Mouse (Mus musculus): ENCODE measurements at regions not wholly inside any gene's neighbourhood (a gene's known extent, or its start where the extent isn't known, plus 50 kb on each side); places are given as distances from the start of the nearest gene placed in this dataset.
A peak's percentile ranks its signal among the peaks of the same experiment; 100 is the strongest.

DNA sequence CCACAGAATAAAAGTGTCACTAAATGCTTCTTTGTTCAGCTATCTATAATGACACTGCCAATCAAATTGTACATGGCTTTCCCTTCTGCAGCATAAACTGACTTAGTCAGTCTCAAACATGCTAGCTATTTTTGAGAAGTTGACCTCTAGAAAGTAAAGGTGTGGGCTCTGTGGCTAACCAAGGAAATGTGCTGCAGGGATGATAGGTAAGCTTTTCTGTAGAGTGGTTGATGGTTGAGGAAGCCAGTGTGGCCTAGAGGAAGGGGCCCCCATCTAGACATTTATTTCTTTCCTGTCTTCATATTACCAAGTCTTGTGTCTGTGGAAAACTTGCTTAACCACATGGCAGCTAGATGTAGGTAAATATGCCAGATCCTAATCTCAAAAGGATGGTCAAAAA, 483.4 kb downstream of the Car8 start:
- TF ChIP-seq CTCF (IDR thresholded peaks at IDR 0.05; ENCODE audit: borderline replicate concordance, extremely low read depth, insufficient read depth, insufficient read length), result no peak
- TF ChIP-seq POLR2A (IDR thresholded peaks at IDR 0.05; ENCODE audit: borderline replicate concordance, extremely low read depth, insufficient read depth, insufficient read length, poor library complexity, severe bottlenecking), result no peak
- DNase-seq (ENCODE audit: low read depth), result no peak

DNA sequence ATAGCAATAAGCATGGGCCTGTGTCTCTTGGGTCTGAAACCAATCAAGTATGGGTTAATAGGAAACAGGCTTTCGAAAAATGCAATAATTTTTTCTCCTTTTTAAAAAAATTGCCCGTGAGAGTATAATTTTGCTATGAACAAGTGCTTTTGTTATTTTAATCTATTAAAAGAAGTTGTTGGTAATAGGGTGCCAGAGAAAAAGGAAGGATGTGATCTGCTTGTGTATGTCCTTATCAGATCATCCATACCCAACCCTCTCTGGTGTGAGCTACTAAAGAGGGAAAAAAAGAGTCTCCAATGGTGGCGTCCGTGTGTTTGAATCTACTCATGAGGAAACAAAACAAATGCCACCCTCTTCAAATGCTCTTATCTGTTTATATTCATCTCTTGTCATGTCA, 484.9 kb downstream of the Car8 start:
- no peak for TF ChIP-seq POLR2A (IDR thresholded peaks at IDR 0.05; ENCODE audit: borderline replicate concordance, extremely low read depth, insufficient read depth, insufficient read length, poor library complexity, severe bottlenecking)
- DNase-seq (ENCODE audit: low read depth), result no peak

DNA sequence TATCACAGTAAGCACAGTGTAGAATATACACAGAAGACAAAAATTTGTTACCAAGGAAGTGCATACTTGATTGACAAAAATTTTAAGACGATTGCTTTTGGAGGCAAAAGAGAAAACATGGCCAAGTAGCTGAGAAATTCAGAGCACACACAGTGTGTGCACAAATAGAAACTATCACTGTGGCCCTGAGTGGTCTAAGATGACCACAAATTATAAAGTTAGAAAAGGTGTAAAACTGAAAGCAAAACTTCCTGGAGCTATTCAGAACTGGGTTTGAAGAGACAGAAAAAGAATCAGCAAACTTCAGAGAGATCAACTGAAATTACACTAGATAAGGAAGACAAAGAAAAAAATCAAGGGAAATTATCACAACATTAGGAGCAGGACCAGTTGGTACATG, 487.6 kb downstream of the Car8 start:
- TF ChIP-seq POLR2A (IDR thresholded peaks at IDR 0.05; ENCODE audit: borderline replicate concordance, extremely low read depth, insufficient read depth, insufficient read length, poor library complexity, severe bottlenecking) (no peak), CTCF (IDR thresholded peaks at IDR 0.05; ENCODE audit: borderline replicate concordance, extremely low read depth, insufficient read depth, insufficient read length) (no peak)
- no peak for DNase-seq (ENCODE audit: low read depth)

DNA sequence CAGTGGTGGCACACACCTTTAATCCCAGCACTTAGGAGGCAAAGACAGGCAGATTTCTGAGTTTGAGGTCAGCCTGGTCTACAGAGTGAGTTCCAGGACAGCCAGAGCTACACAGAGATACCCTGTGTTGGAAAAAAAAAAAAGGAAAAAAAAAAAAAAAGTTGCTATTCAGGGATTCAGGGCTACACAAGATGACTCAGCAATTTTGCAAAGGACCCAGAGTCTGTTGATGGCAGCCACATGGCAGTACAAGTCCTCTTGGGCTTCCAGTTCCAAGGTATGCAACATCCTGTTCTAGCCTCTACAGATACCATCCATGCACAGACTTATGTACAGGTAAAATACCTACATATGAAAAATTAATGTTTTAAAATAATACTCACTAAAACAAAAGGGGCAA, 515.9 kb downstream of the Car8 start:
- DNase-seq (ENCODE audit: low read depth), result no peak
- TF ChIP-seq POLR2A (IDR thresholded peaks at IDR 0.05; ENCODE audit: borderline replicate concordance, extremely low read depth, insufficient read depth, insufficient read length, poor library complexity, severe bottlenecking) (no peak), CTCF (IDR thresholded peaks at IDR 0.05; ENCODE audit: borderline replicate concordance, extremely low read depth, insufficient read depth, insufficient read length) (no peak)

DNA sequence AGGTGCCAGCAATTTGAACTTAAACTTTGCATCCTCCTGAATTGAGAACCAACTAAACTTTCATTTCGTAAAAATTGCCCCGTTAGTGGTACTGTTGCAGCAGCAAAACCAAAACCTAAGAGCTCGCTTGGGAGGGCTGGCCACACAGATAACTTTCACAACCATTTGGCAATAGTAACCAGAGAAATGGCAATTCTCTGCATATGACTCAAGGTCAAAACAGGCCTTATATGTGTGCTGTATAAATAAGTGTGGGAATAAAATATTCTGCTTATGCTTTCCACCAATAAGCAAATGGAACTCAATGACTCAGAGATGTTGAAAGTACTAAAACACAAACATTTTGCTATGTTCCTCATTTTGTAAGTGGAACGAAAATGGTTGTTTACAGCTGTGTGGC, 550.3 kb downstream of the Car8 start:
- no peak for DNase-seq (ENCODE audit: low read depth)
- TF ChIP-seq CTCF (IDR thresholded peaks at IDR 0.05; ENCODE audit: borderline replicate concordance, extremely low read depth, insufficient read depth, insufficient read length) (no peak), POLR2A (IDR thresholded peaks at IDR 0.05; ENCODE audit: borderline replicate concordance, extremely low read depth, insufficient read depth, insufficient read length, poor library complexity, severe bottlenecking) (no peak)

DNA sequence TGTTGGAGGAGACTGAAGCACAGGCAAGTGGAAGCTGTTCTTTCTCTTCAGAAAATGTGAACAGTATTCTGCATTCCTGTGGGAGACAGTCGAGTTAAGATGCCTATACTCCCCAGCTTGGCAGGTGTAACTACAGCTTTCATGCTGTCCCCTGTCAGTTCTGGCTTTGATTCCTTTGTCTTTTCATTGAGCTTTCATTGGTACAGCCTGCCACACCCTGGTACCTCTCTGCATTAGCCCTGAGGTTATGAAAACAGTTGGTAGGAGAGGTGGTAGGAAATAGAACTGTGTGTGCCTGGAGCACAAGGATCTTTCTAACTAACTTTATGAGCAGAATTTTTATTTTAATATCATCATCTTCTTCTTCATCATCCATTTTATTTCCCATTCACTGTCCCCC, 551.6 kb downstream of the Car8 start:
- no peak for DNase-seq (ENCODE audit: low read depth)
- TF ChIP-seq CTCF (IDR thresholded peaks at IDR 0.05; ENCODE audit: borderline replicate concordance, extremely low read depth, insufficient read depth, insufficient read length) (no peak), POLR2A (IDR thresholded peaks at IDR 0.05; ENCODE audit: borderline replicate concordance, extremely low read depth, insufficient read depth, insufficient read length, poor library complexity, severe bottlenecking) (no peak)

DNA sequence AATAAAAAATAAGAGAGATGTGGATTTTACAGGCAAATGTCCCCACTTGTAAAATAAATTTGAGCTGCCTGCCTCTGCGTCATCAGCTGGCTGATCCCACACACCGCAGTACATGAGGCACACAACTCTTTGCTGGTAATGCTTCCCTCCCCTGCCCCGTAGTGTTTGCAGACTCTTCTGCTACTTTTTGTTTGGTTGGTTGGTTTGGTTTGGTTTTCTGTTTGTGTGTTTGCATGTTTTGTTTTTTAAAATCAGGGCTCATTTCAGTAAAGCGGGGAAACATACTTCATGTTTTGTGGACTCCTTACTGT, 568.1 kb downstream of the Car8 start:
- DNase-seq (ENCODE audit: low read depth), result no peak
- TF ChIP-seq CTCF (IDR thresholded peaks at IDR 0.05; ENCODE audit: borderline replicate concordance, extremely low read depth, insufficient read depth, insufficient read length) (no peak), POLR2A (IDR thresholded peaks at IDR 0.05; ENCODE audit: borderline replicate concordance, extremely low read depth, insufficient read depth, insufficient read length, poor library complexity, severe bottlenecking) (no peak)

DNA sequence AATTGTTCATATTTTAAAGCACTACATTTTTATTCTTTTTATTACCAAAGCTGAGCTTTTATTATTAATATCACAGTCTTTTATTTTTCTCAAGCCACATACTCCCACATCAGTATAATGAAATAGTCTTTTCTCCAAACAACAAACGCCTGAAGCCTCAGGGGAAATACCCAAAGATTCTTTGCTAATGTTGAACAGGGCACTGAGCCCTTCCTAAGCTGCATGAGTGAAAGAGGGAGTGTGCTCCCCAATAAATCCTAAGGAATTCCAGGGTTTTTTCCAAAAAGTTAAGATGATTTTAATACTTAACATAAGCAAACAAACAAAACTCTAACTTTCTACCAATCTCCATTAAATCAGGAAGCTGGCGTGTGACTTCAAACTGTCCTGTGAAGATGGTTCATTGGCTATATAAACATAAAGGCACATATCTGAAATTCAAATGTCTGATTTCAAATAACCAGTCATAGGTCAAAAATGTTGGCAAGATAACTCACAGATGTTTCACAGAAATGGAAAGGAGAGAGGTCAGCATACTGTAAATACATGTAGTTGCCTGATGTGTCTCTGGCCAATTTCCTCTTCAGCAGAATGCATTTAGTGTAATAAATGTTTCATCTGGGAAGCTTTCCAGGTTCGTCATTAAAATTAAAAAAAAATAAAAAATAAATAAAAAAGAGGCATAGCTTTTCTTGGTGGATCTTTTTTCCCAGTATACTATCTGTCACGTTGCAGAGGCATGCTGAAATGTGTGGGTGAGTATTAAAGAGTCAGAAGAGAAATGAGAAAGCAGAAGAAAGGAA, 568.6 kb downstream of the Car8 start:
- DNase-seq (ENCODE audit: low read depth), result peak; percentile 20
- TF ChIP-seq POLR2A (IDR thresholded peaks at IDR 0.05; ENCODE audit: borderline replicate concordance, extremely low read depth, insufficient read depth, insufficient read length, poor library complexity, severe bottlenecking), result no peak
- TF ChIP-seq CTCF (IDR thresholded peaks at IDR 0.05; ENCODE audit: borderline replicate concordance, extremely low read depth, insufficient read depth, insufficient read length), result no peak

DNA sequence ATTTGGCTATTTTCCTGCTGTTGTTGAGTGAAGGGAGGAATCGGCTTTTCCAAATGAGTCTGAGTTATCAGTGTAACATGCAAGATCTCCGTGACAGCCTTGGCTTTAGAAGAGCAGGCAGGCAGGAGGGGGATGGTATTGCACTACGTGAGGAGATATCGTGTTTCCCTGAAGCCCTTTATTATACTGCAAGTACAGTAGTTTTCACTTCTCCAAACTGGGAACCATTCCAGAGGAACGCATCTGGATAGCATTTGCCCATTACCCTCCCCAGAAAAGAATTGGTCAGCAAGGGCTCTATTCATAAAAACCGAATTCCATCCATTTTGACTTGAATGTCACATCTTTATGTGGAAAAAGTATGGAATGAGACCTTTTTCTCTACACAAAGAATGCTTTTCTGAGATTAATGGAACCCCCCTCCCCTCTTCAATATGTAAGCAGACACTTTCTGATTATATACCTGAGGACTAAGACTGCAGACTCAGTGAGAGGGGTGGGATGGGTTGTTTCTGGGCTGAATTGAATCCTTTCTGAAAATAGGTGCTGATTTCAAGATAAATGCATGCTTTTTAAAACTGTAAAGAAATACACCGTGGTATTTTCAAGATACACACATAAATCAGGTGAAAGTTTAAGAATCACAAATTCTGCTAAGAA, 571.8 kb downstream of the Car8 start:
- peak; percentile 58 for DNase-seq (ENCODE audit: low read depth)
- no peak for TF ChIP-seq POLR2A (IDR thresholded peaks at IDR 0.05; ENCODE audit: borderline replicate concordance, extremely low read depth, insufficient read depth, insufficient read length, poor library complexity, severe bottlenecking)
- TF ChIP-seq CTCF (IDR thresholded peaks at IDR 0.05; ENCODE audit: borderline replicate concordance, extremely low read depth, insufficient read depth, insufficient read length), result no peak

DNA sequence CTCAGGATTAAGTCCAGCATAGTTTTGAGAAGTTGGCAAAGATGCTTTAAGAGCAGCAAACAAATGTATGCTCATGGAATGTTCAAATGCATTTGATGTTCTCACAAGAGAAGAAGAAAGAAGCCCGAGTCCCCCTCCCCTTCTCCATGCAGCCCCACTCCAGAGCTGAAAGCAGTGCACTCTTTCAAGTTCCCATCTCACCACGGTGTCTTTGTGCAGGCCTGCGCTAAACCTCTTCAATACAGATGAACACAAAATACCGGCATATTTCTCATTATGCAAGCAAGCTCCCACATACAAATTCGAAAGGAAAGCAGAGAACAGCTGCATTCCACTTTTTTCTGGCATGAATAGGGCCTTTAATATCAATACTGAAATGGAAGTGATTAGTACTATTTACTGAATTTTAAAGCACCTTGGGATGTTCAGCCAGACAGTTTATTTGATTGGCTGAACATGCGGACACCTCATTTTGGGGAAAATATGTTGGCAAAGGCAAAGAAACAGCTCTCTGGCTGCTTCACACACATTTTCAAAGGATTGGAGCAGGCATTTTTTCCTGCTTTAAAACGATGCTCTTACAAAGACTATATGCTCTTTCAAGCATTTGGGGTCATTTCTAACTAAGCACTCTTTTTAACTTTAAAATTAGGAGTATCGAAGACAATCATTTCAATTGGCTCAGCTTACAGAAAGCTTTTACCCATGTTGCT, 595.8 kb downstream of the Car8 start:
- TF ChIP-seq CTCF (IDR thresholded peaks at IDR 0.05; ENCODE audit: borderline replicate concordance, extremely low read depth, insufficient read depth, insufficient read length) (no peak), POLR2A (IDR thresholded peaks at IDR 0.05; ENCODE audit: borderline replicate concordance, extremely low read depth, insufficient read depth, insufficient read length, poor library complexity, severe bottlenecking) (no peak)
- peak; percentile 87 for DNase-seq (ENCODE audit: low read depth)

DNA sequence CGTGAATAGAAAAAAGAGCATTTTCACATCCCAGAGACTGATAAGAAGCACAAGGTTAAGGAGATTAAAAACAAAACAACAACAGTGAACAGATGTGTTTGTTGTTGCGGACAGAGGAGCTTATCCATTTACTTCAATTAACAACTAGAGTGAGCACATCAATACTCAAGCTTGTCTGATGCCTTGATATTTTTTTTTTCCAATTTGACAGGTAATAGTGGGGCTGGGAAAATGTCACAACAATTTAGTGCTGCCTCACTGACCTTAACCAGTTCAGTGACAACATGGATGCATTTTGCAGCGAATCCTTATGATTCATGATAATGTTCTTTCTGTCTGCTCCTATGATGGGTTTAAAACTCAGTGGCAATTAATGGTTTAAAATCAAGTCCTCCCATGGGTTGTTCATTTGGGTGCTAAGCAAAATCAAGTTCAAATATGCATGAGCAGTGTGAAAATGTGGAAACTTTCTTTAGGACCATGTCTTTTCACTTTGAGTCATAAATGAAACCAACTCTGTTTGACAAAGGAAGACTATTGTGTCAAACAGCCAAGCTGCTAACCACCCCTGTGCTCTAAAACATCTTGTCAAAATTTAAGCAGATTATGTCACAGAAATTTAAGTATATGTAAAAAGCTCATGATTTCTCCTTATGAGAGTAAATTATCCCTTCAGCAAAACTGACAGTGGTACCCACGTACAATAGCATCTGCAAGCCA, 641.0 kb downstream of the Car8 start:
- TF ChIP-seq CTCF (IDR thresholded peaks at IDR 0.05; ENCODE audit: borderline replicate concordance, extremely low read depth, insufficient read depth, insufficient read length), result no peak
- no peak for DNase-seq (ENCODE audit: low read depth)

All from brain, embryonic 14.5 days (tissue).